Comparison of ENCODE assay signal across 21 mouse cellular contexts in the genomic region with DNA sequence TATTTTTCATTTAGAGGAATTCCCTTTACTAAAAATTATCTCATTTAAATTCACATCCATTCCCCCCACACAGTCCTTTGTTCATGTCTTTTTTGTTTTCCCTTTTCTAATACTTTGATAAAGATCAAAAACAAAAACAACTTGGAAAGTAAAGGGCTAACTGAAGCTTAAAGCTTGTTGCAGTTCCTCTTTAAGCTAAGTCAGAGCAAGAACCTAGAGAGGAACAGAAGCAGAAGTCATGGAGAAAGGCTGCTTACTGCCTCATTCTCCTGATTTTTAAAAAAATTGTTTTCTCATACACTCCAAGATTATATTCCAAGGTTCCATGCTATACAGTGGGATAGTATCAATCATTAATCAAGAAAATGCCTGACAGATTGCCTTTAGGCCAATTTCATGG.
DNase-seq lines count a peak whose midpoint lies in the region; ATAC-seq lines count a peak whose summit lies in the region.
"Had no signal": no experiment of that assay in that cellular context is flagged by ENCODE, and none has a peak within 500 bp of the region (broad histone marks: within the 10 kb centered on the region; RNA-seq: fewer than 3 reads in every experiment).

No protein-coding gene starts in this region.

- H3K36me3 ChIP-seq in kidney, embryonic 16.5 days (ENCODE audit: insufficient read depth, low read length) = no peaks in the 10 kb centered on the region
- H3K36me3 ChIP-seq in liver, embryonic 11.5 days (ENCODE audit: control insufficient read depth, insufficient read depth, low read length) = no peaks in the 10 kb centered on the region
- H3K36me3 ChIP-seq: embryonic facial prominence, embryonic 10.5 days; embryonic facial prominence, embryonic 12.5 days; forebrain, embryonic 15.5 days had no signal

- peak; percentile 55 for DNase-seq in A20 (ENCODE audit: low read depth, low spot score)
- no peak for DNase-seq in adrenal gland, postnatal 14 days
- DNase-seq in liver, embryonic 11.5 days (ENCODE audit: low spot score) = no peak
- DNase-seq: adrenal gland, adult 8-10 months; adrenal gland, postnatal 25 days; cerebellum, adult 11 months; cerebellum, adult 18-20 months; cerebellum, adult 8-10 months; cerebellum, adult 9-11 months; cerebellum, postnatal 14 days; cerebellum, postnatal 36 days; forebrain, postnatal 0 days had no signal

- H3K4me1 ChIP-seq in kidney, embryonic 16.5 days (ENCODE audit: insufficient read depth, low read length) = no peaks in the 10 kb centered on the region
- H3K4me1 ChIP-seq in liver, embryonic 11.5 days (replicated peaks; ENCODE audit: control insufficient read depth, insufficient read depth, low read length) = no peaks in the 10 kb centered on the region
- H3K4me1 ChIP-seq: embryonic facial prominence, embryonic 10.5 days; embryonic facial prominence, embryonic 12.5 days; forebrain, embryonic 13.5 days; forebrain, embryonic 15.5 days had no signal

- H3K27me3 ChIP-seq in kidney, embryonic 16.5 days (ENCODE audit: insufficient read depth, low read length) = no peaks in the 10 kb centered on the region
- no peaks in the 10 kb centered on the region for H3K27me3 ChIP-seq in liver, embryonic 11.5 days (replicated peaks; ENCODE audit: control insufficient read depth, insufficient read depth, low read length)
- H3K27me3 ChIP-seq: embryonic facial prominence, embryonic 12.5 days; forebrain, embryonic 13.5 days; forebrain, embryonic 15.5 days had no signal

- 0 out of 2 replicates have a peak, but pooled peaks have one; percentile 47 for ATAC-seq in common myeloid progenitor, adult 5-6 weeks (replicated peaks; ENCODE audit: low read depth, poor library complexity, severe bottlenecking)
- peak; percentile 89 for ATAC-seq in megakaryocyte, adult 5-6 weeks (ENCODE audit: poor library complexity, severe bottlenecking)
- ATAC-seq in kidney, embryonic 16.5 days (ENCODE audit: low FRiP score, low TSS enrichment) = no peak
- no peak for ATAC-seq in liver, embryonic 11.5 days (replicated peaks; ENCODE audit: low FRiP score)
- ATAC-seq: activated CD4-positive, CD25-positive, alpha-beta regulatory T cell, adult 4 months; forebrain, embryonic 13.5 days; forebrain, embryonic 15.5 days; forebrain, postnatal 0 days; Patski had no signal

- no peak overlapping the region for H3K4me3 ChIP-seq in kidney, embryonic 16.5 days (ENCODE audit: low read length)
- H3K4me3 ChIP-seq in liver, embryonic 11.5 days (ENCODE audit: low read depth, low read length) = no peak overlapping the region
- H3K4me3 ChIP-seq: embryonic facial prominence, embryonic 10.5 days; embryonic facial prominence, embryonic 12.5 days; forebrain, embryonic 13.5 days; forebrain, embryonic 15.5 days had no signal

- no peak overlapping the region for H3K9ac ChIP-seq in kidney, embryonic 16.5 days (replicated peaks; ENCODE audit: low read length)
- no peak overlapping the region for H3K9ac ChIP-seq in liver, embryonic 11.5 days (ENCODE audit: low read depth, low read length)
- H3K9ac ChIP-seq: embryonic facial prominence, embryonic 12.5 days; forebrain, embryonic 13.5 days; forebrain, embryonic 15.5 days; forebrain, postnatal 0 days had no signal

- no peak overlapping the region for H3K27ac ChIP-seq in kidney, embryonic 16.5 days (ENCODE audit: low read length)
- no peak overlapping the region for H3K27ac ChIP-seq in liver, embryonic 11.5 days (ENCODE audit: low read depth, low read length)
- H3K27ac ChIP-seq: embryonic facial prominence, embryonic 10.5 days; embryonic facial prominence, embryonic 12.5 days; forebrain, embryonic 13.5 days; forebrain, embryonic 15.5 days had no signal

- H3K9me3 ChIP-seq in kidney, embryonic 16.5 days (ENCODE audit: low read length) = no peaks in the 10 kb centered on the region
- no peaks in the 10 kb centered on the region for H3K9me3 ChIP-seq in liver, embryonic 11.5 days (ENCODE audit: control insufficient read depth, low read length)
- H3K9me3 ChIP-seq: embryonic facial prominence, embryonic 10.5 days; embryonic facial prominence, embryonic 12.5 days; forebrain, embryonic 13.5 days; forebrain, embryonic 15.5 days had no signal

- no peak overlapping the region for H3K4me2 ChIP-seq in kidney, embryonic 16.5 days (replicated peaks; ENCODE audit: low read depth, low read length)
- H3K4me2 ChIP-seq in liver, embryonic 11.5 days = no peak overlapping the region
- H3K4me2 ChIP-seq: embryonic facial prominence, embryonic 12.5 days; forebrain, embryonic 13.5 days; forebrain, embryonic 15.5 days had no signal

Comparison
In these comparisons a context has a peak if more than half of its experiments do, and no peak if none do; other contexts are left out.
1. ATAC-seq: peak in common myeloid progenitor, adult 5-6 weeks (single experiment) and megakaryocyte, adult 5-6 weeks (single experiment); none in kidney, embryonic 16.5 days (single experiment) and liver, embryonic 11.5 days (single experiment).